Mouse (Mus musculus) retina, embryonic 14.5 days (tissue): ENCODE results near the gene Nid2.

ENCODE experiments used
- DNase-seq: peaks from one replicate; pipeline ENCODE4 v3.0.0-alpha.2; 2015; ENCODE audit warnings: low spot score

Nid2 gene

GRCm38 (mm10) chr14:19858808-19859776 is 108.0 kb downstream of the Nid2 start:
- DNase-seq = peak; percentile 76

DNA sequence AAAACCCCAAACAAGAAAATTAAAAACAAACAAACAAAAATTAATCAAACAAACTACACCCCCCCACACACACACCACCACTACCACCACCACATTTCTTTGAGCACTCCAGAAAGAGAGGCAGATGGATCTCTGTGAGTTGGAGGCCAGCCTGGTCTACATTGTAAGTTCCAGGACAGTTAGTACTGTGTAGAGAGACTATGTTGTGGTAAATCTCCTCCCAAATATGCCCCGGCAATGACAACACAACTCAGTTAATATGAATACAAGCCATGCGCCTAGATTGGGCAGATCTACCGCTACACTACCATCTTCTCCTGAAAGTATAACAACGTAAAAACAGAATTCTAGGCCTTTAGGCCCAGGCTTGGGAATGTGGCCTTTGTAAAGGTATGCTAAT is 109.2 kb downstream of the Nid2 start:
- DNase-seq = no peak
